Mouse (Mus musculus): ENCODE measurements around the gene Gigyf1. TPM values are rescaled to one million over a fixed set of nuclear protein-coding genes. Genes with fewer than 3 reads are reported as not detected.

The Gigyf1 gene
- total RNA-seq, 2 experiments from 2014 or later: 65.1 to 69.2 TPM

- no peak for DNase-seq (ENCODE audit: low spot score in 2 of 2)
Observed at GRCm38 (mm10) chr5:137532808-137533116, 14.4 kb downstream of the Gigyf1 start.

- DNase-seq (ENCODE audit: low spot score in 2 of 2): peak; percentile 91 to 98
Observed at GRCm38 (mm10) chr5:137533117-137533827, 14.9 kb downstream of the Gigyf1 start, which contains the start of the genes Epo and Gnb2. Gene Epo (minus strand): TSS chr5:137533242. Gene Gnb2 (minus strand): TSS chr5:137533510.

GRCm38 (mm10) chr5:137534762-137535161 is 16.4 kb downstream of the Gigyf1 start:
- no peak for DNase-seq (ENCODE audit: low spot score in 2 of 2)

GRCm38 (mm10) chr5:137535318-137535717 is 17.0 kb downstream of the Gigyf1 start:
- no peak for DNase-seq (ENCODE audit: low spot score in 2 of 2)

- DNase-seq (ENCODE audit: low spot score in 2 of 2): no peak
Observed at GRCm38 (mm10) chr5:137537461-137537860, 19.1 kb downstream of the Gigyf1 start.

- DNase-seq (ENCODE audit: low spot score in 2 of 2): no peak
Observed at GRCm38 (mm10) chr5:137539291-137539801, 21.0 kb downstream of the Gigyf1 start.

- no peak for DNase-seq (ENCODE audit: low spot score in 2 of 2)
Observed at GRCm38 (mm10) chr5:137540991-137541390, 22.6 kb downstream of the Gigyf1 start.

- DNase-seq (ENCODE audit: low spot score in 2 of 2): no peak
Observed at GRCm38 (mm10) chr5:137541768-137542540, 23.6 kb downstream of the Gigyf1 start.

GRCm38 (mm10) chr5:137544926-137545325 is 26.6 kb downstream of the Gigyf1 start:
- no peak for DNase-seq (ENCODE audit: low spot score in 2 of 2)

- no peak for DNase-seq (ENCODE audit: low spot score in 2 of 2)
Observed at GRCm38 (mm10) chr5:137545596-137545995, 27.2 kb downstream of the Gigyf1 start.

GRCm38 (mm10) chr5:137549840-137550239 is 31.5 kb downstream of the Gigyf1 start:
- DNase-seq (ENCODE audit: low spot score in 2 of 2): no peak

GRCm38 (mm10) chr5:137551119-137551518 is 32.8 kb downstream of the Gigyf1 start:
- DNase-seq (ENCODE audit: low spot score in 2 of 2): no peak

- DNase-seq (ENCODE audit: low spot score in 2 of 2): no peak
Observed at GRCm38 (mm10) chr5:137553000-137553399, 34.7 kb downstream of the Gigyf1 start.

- peak; percentile 60 to 65 for DNase-seq (ENCODE audit: low spot score in 2 of 2)
Observed at GRCm38 (mm10) chr5:137553411-137553837, 35.1 kb downstream of the Gigyf1 start, which contains the start of gene Actl6b. Gene Actl6b (plus strand): TSS chr5:137553517.

- no peak for DNase-seq (ENCODE audit: low spot score in 2 of 2)
Observed at GRCm38 (mm10) chr5:137553898-137554297, 35.5 kb downstream of the Gigyf1 start.

- no peak for DNase-seq (ENCODE audit: low spot score in 2 of 2)
Observed at GRCm38 (mm10) chr5:137561556-137561955, 43.2 kb downstream of the Gigyf1 start.

GRCm38 (mm10) chr5:137562965-137563364 is 44.6 kb downstream of the Gigyf1 start:
- no peak for DNase-seq (ENCODE audit: low spot score in 2 of 2)

GRCm38 (mm10) chr5:137565744-137566143 is 47.4 kb downstream of the Gigyf1 start:
- no peak for DNase-seq (ENCODE audit: low spot score in 2 of 2)

GRCm38 (mm10) chr5:137566416-137566815 is 48.1 kb downstream of the Gigyf1 start:
- DNase-seq (ENCODE audit: low spot score in 2 of 2): no peak

GRCm38 (mm10) chr5:137568223-137568798 is 50.0 kb downstream of the Gigyf1 start:
- DNase-seq (ENCODE audit: low spot score in 2 of 2): no peak

- DNase-seq (ENCODE audit: low spot score in 2 of 2): no peak
Observed at GRCm38 (mm10) chr5:137569031-137569430, 50.7 kb downstream of the Gigyf1 start.

GRCm38 (mm10) chr5:137569665-137570064 is 51.3 kb downstream of the Gigyf1 start, which contains the start of gene Tfr2:
Gene Tfr2 (plus strand): TSS chr5:137569840.
- DNase-seq (ENCODE audit: low spot score in 2 of 2): peak in 1 of 2 experiments; percentile 36

Data from adrenal gland, postnatal 4 days (tissue).